Mouse (Mus musculus): ENCODE data around the gene Uqcc2.

GRCm38 (mm10) chr17:27176754-27177153 lies 43.0 kb upstream of the Uqcc2 start:
- TF ChIP-seq CTCF (IDR thresholded peaks at IDR 0.05; ENCODE audit: low read depth, low read length) (no peak), POLR2A (IDR thresholded peaks at IDR 0.05; ENCODE audit: borderline replicate concordance, low read depth, low read length) (no peak)
